Mouse (Mus musculus): ENCODE results near the gene Cyp2j5. TPM values are rescaled to one million over a fixed set of nuclear protein-coding genes. Genes with fewer than 3 reads are reported as not detected.

The Cyp2j5 gene
- not detected in 2 replicates for polyA plus RNA-seq (2012; ENCODE audit: insufficient read depth, insufficient read length, low replicate concordance, missing spikeins)

GRCm38 (mm10) chr4:96663991-96664390, at the start of gene Cyp2j5:
TSS of gene Cyp2j5 (minus strand) at chr4:96664154.
- Histone ChIP-seq H3K4me3 (ENCODE audit: insufficient read depth, low read depth, low read length) (no peak within 1 kb of the TSS), H3K27ac (ENCODE audit: insufficient read depth, low read depth, low read length) (no peak within 1 kb of the TSS), H3K4me1 (ENCODE audit: control insufficient read depth, insufficient read depth, low read length) (no peaks in the 10 kb centered on the region)
- WGBS = 95% methylated on average over 2 of the region's 2 CpGs
- TF ChIP-seq POLR2A (IDR thresholded peaks at IDR 0.05; ENCODE audit: insufficient read depth, low read depth, low read length) = no peak
- no peak for TF ChIP-seq CTCF (IDR thresholded peaks at IDR 0.05; ENCODE audit: insufficient read depth, low read depth, low read length)

GRCm38 (mm10) chr4:96705281-96705951, 41.5 kb upstream of the Cyp2j5 start:
- Histone ChIP-seq H3K27ac (ENCODE audit: insufficient read depth, low read depth, low read length) (no peak overlapping the region), H3K4me3 (ENCODE audit: insufficient read depth, low read depth, low read length) (no peak overlapping the region), H3K4me1 (ENCODE audit: control insufficient read depth, insufficient read depth, low read length) (no peaks in the 10 kb centered on the region)
- TF ChIP-seq POLR2A (IDR thresholded peaks at IDR 0.05; ENCODE audit: insufficient read depth, low read depth, low read length) (no peak), CTCF (IDR thresholded peaks at IDR 0.05; ENCODE audit: insufficient read depth, low read depth, low read length) (no peak)
- 52% methylated on average over 2 of the region's 2 CpGs for WGBS

- no peak overlapping the region for H3K4me3 ChIP-seq (ENCODE audit: insufficient read depth, low read depth, low read length)
- TF ChIP-seq POLR2A (IDR thresholded peaks at IDR 0.05; ENCODE audit: insufficient read depth, low read depth, low read length) = no peak
- no peak for TF ChIP-seq CTCF (IDR thresholded peaks at IDR 0.05; ENCODE audit: insufficient read depth, low read depth, low read length)
- peaks cover 9% of the 10 kb centered on the region for H3K4me1 ChIP-seq (ENCODE audit: control insufficient read depth, insufficient read depth, low read length)
- WGBS = 46% methylated on average over 5 of the region's 5 CpGs
- H3K27ac ChIP-seq (ENCODE audit: insufficient read depth, low read depth, low read length) = no peak overlapping the region
These were observed 34.2 kb upstream of the Cyp2j5 start for GRCm38 (mm10) chr4:96698218-96698561.

- TF ChIP-seq POLR2A (IDR thresholded peaks at IDR 0.05; ENCODE audit: insufficient read depth, low read depth, low read length) (no peak), CTCF (IDR thresholded peaks at IDR 0.05; ENCODE audit: insufficient read depth, low read depth, low read length) (no peak)
- H3K4me1 ChIP-seq (ENCODE audit: control insufficient read depth, insufficient read depth, low read length) = peaks cover 9% of the 10 kb centered on the region
- H3K27ac ChIP-seq (ENCODE audit: insufficient read depth, low read depth, low read length) = no peak overlapping the region
- 49% methylated on average over 15 of the region's 15 CpGs for WGBS
- no peak overlapping the region for H3K4me3 ChIP-seq (ENCODE audit: insufficient read depth, low read depth, low read length)
These were observed 33.7 kb upstream of the Cyp2j5 start for GRCm38 (mm10) chr4:96697511-96698217.

GRCm38 (mm10) chr4:96696614-96697360, 32.8 kb upstream of the Cyp2j5 start:
- H3K4me1 ChIP-seq (ENCODE audit: control insufficient read depth, insufficient read depth, low read length) = peaks cover 9% of the 10 kb centered on the region
- no peak overlapping the region for H3K27ac ChIP-seq (ENCODE audit: insufficient read depth, low read depth, low read length)
- H3K4me3 ChIP-seq (ENCODE audit: insufficient read depth, low read depth, low read length) = no peak overlapping the region
- WGBS = 16% methylated on average over 13 of the region's 13 CpGs
- TF ChIP-seq CTCF (IDR thresholded peaks at IDR 0.05; ENCODE audit: insufficient read depth, low read depth, low read length) = peak; percentile 53
- no peak for TF ChIP-seq POLR2A (IDR thresholded peaks at IDR 0.05; ENCODE audit: insufficient read depth, low read depth, low read length)

GRCm38 (mm10) chr4:96687358-96687803, 23.4 kb upstream of the Cyp2j5 start:
- Histone ChIP-seq H3K4me3 (ENCODE audit: insufficient read depth, low read depth, low read length) (no peak overlapping the region), H3K27ac (ENCODE audit: insufficient read depth, low read depth, low read length) (no peak overlapping the region), H3K4me1 (ENCODE audit: control insufficient read depth, insufficient read depth, low read length) (no peaks in the 10 kb centered on the region)
- TF ChIP-seq POLR2A (IDR thresholded peaks at IDR 0.05; ENCODE audit: insufficient read depth, low read depth, low read length) (no peak), CTCF (IDR thresholded peaks at IDR 0.05; ENCODE audit: insufficient read depth, low read depth, low read length) (no peak)
- 54% methylated on average over 2 of the region's 2 CpGs for WGBS

- TF ChIP-seq CTCF (IDR thresholded peaks at IDR 0.05; ENCODE audit: insufficient read depth, low read depth, low read length) = no peak
- TF ChIP-seq POLR2A (IDR thresholded peaks at IDR 0.05; ENCODE audit: insufficient read depth, low read depth, low read length) = no peak
- H3K4me3 ChIP-seq (ENCODE audit: insufficient read depth, low read depth, low read length) = no peak overlapping the region
- 22% methylated on average over 2 of the region's 2 CpGs for WGBS
- H3K27ac ChIP-seq (ENCODE audit: insufficient read depth, low read depth, low read length) = no peak overlapping the region
- no peaks in the 10 kb centered on the region for H3K4me1 ChIP-seq (ENCODE audit: control insufficient read depth, insufficient read depth, low read length)
These were observed 19.5 kb upstream of the Cyp2j5 start for GRCm38 (mm10) chr4:96683474-96683873.

GRCm38 (mm10) chr4:96680966-96681365, 17.0 kb upstream of the Cyp2j5 start:
- Histone ChIP-seq H3K4me1 (ENCODE audit: control insufficient read depth, insufficient read depth, low read length) (no peaks in the 10 kb centered on the region), H3K27ac (ENCODE audit: insufficient read depth, low read depth, low read length) (no peak overlapping the region), H3K4me3 (ENCODE audit: insufficient read depth, low read depth, low read length) (no peak overlapping the region)
- TF ChIP-seq POLR2A (IDR thresholded peaks at IDR 0.05; ENCODE audit: insufficient read depth, low read depth, low read length) (no peak), CTCF (IDR thresholded peaks at IDR 0.05; ENCODE audit: insufficient read depth, low read depth, low read length) (no peak)

- 42% methylated on average over 1 of the region's 1 CpGs for WGBS
- Histone ChIP-seq H3K27ac (ENCODE audit: insufficient read depth, low read depth, low read length) (no peak overlapping the region), H3K4me3 (ENCODE audit: insufficient read depth, low read depth, low read length) (no peak overlapping the region), H3K4me1 (ENCODE audit: control insufficient read depth, insufficient read depth, low read length) (no peaks in the 10 kb centered on the region)
- TF ChIP-seq POLR2A (IDR thresholded peaks at IDR 0.05; ENCODE audit: insufficient read depth, low read depth, low read length) (no peak), CTCF (IDR thresholded peaks at IDR 0.05; ENCODE audit: insufficient read depth, low read depth, low read length) (no peak)
These were observed 16.3 kb upstream of the Cyp2j5 start for GRCm38 (mm10) chr4:96680233-96680632.

Data from olfactory bulb, adult 2 months (tissue).